Mouse (Mus musculus): ENCODE measurements around the gene Ppfibp1. TPM values are rescaled to one million over a fixed set of nuclear protein-coding genes. Genes with fewer than 3 reads are reported as not detected.

Gene Ppfibp1
- polyA plus RNA-seq, 1 experiment from 2014 or later, result 40.9 TPM

- Histone ChIP-seq H3K27ac (no peak within 1 kb of the TSS), H3K9ac (no peak within 1 kb of the TSS), H3K4me2 (no peak within 1 kb of the TSS), H3K4me3 (replicated peaks) (no peak within 1 kb of the TSS), H3K27me3 (replicated peaks) (no peaks in the 10 kb centered on the region), H3K9me3 (no peaks in the 10 kb centered on the region), H3K36me3 (no peaks in the 10 kb centered on the region), H3K4me1 (0 out of 2 replicates have a peak, but pooled peaks cover 2% of the 10 kb centered on the region)
- WGBS, result 88% methylated on average over 1 of the region's 1 CpGs
- no peak for ATAC-seq (ENCODE audit: insufficient read depth, low FRiP score, low read depth)
Observed at GRCm38 (mm10) chr6:146954258-146954657, 66.0 kb downstream of the Ppfibp1 start, which contains the start of gene 1700034J05Rik. Gene 1700034J05Rik (minus strand): TSS chr6:146954422.

- H3K4me3 ChIP-seq (replicated peaks), result no peak overlapping the region
- H3K9ac ChIP-seq, result no peak overlapping the region
- ATAC-seq (ENCODE audit: insufficient read depth, low FRiP score, low read depth), result no peak
- H3K36me3 ChIP-seq, result no peaks in the 10 kb centered on the region
- WGBS, result 60% methylated on average over 1 of the region's 1 CpGs
- H3K9me3 ChIP-seq, result no peaks in the 10 kb centered on the region
- H3K27me3 ChIP-seq (replicated peaks), result no peaks in the 10 kb centered on the region
- H3K27ac ChIP-seq, result no peak overlapping the region
- no peak overlapping the region for H3K4me2 ChIP-seq
- H3K4me1 ChIP-seq, result 0 out of 2 replicates have a peak, but pooled peaks cover 2% of the 10 kb centered on the region
Observed at GRCm38 (mm10) chr6:146955475-146955874, 67.2 kb downstream of the Ppfibp1 start.

- H3K9me3 ChIP-seq, result no peaks in the 10 kb centered on the region
- H3K36me3 ChIP-seq, result no peaks in the 10 kb centered on the region
- 52% methylated on average over 12 of the region's 12 CpGs for WGBS
- peaks cover 4% of the 10 kb centered on the region; the same call in 1 of the 2 replicates for H3K4me1 ChIP-seq
- H3K4me2 ChIP-seq, result no peak overlapping the region
- no peak overlapping the region for H3K27ac ChIP-seq
- ATAC-seq (ENCODE audit: insufficient read depth, low FRiP score, low read depth), result peak; percentile 84; the same call in 1 of the 2 replicates
- H3K27me3 ChIP-seq (replicated peaks), result no peaks in the 10 kb centered on the region
- no peak overlapping the region for H3K4me3 ChIP-seq (replicated peaks)
- no peak overlapping the region for H3K9ac ChIP-seq
Observed at GRCm38 (mm10) chr6:146955896-146956295, 67.6 kb downstream of the Ppfibp1 start.

GRCm38 (mm10) chr6:146956961-146957360 is 68.7 kb downstream of the Ppfibp1 start:
- 88% methylated on average over 1 of the region's 1 CpGs for WGBS
- H3K4me1 ChIP-seq, result peaks cover 13% of the 10 kb centered on the region; the same call in 1 of the 2 replicates
- H3K27me3 ChIP-seq (replicated peaks), result no peaks in the 10 kb centered on the region
- no peaks in the 10 kb centered on the region for H3K36me3 ChIP-seq
- no peak overlapping the region for H3K4me2 ChIP-seq
- ATAC-seq (ENCODE audit: insufficient read depth, low FRiP score, low read depth), result no peak
- H3K27ac ChIP-seq, result no peak overlapping the region
- H3K9ac ChIP-seq, result no peak overlapping the region
- H3K4me3 ChIP-seq (replicated peaks), result no peak overlapping the region
- H3K9me3 ChIP-seq, result no peaks in the 10 kb centered on the region

DNA sequence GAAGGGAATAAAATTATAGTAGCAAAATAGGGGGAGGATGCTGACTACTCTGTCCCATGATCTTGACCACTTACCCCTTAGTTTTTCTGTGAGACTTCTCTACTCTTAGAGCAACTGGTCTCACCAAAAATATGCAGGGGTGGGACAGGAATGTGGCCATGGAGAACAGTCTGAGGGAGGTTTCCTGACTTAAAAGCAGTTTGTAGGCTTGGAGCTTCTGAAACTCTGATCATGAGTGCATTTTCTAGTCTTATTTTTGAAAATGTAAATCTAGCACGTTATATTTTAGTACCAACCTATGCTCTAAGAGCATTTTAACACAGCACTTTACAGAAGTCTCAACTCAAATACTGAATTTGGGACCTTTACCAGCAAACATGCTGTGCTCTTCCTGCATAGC is 70.4 kb downstream of the Ppfibp1 start:
- H3K27me3 ChIP-seq (replicated peaks), result no peaks in the 10 kb centered on the region
- 83% methylated on average over 1 of the region's 1 CpGs for WGBS
- ATAC-seq (ENCODE audit: insufficient read depth, low FRiP score, low read depth), result no peak
- no peak overlapping the region for H3K27ac ChIP-seq
- no peaks in the 10 kb centered on the region for H3K9me3 ChIP-seq
- H3K4me1 ChIP-seq, result peaks cover 13% of the 10 kb centered on the region; the same call in 1 of the 2 replicates
- no peak overlapping the region for H3K4me3 ChIP-seq (replicated peaks)
- H3K36me3 ChIP-seq, result no peaks in the 10 kb centered on the region
- no peak overlapping the region for H3K4me2 ChIP-seq
- H3K9ac ChIP-seq, result no peak overlapping the region

- Histone ChIP-seq H3K9ac (no peak overlapping the region), H3K27ac (no peak overlapping the region), H3K4me1 (peaks cover 13% of the 10 kb centered on the region; the same call in 1 of the 2 replicates), H3K27me3 (replicated peaks) (no peaks in the 10 kb centered on the region), H3K36me3 (no peaks in the 10 kb centered on the region), H3K9me3 (no peaks in the 10 kb centered on the region), H3K4me3 (replicated peaks) (no peak overlapping the region), H3K4me2 (no peak overlapping the region)
- 68% methylated on average over 9 of the region's 9 CpGs for WGBS
- ATAC-seq (ENCODE audit: insufficient read depth, low FRiP score, low read depth), result 0 out of 2 replicates have a peak, but pooled peaks have one; percentile 27
Observed at GRCm38 (mm10) chr6:146959908-146960680, 71.8 kb downstream of the Ppfibp1 start.

GRCm38 (mm10) chr6:146960956-146961355 is 72.7 kb downstream of the Ppfibp1 start:
- no peak for ATAC-seq (ENCODE audit: insufficient read depth, low FRiP score, low read depth)
- WGBS, result 69% methylated on average over 5 of the region's 5 CpGs
- Histone ChIP-seq H3K4me2 (no peak overlapping the region), H3K4me1 (peaks cover 15% of the 10 kb centered on the region; the same call in 1 of the 2 replicates), H3K9ac (no peak overlapping the region), H3K4me3 (replicated peaks) (no peak overlapping the region), H3K9me3 (no peaks in the 10 kb centered on the region), H3K36me3 (no peaks in the 10 kb centered on the region), H3K27ac (no peak overlapping the region), H3K27me3 (replicated peaks) (no peaks in the 10 kb centered on the region)

GRCm38 (mm10) chr6:146961832-146962481 is 73.7 kb downstream of the Ppfibp1 start:
- no peak for ATAC-seq (ENCODE audit: insufficient read depth, low FRiP score, low read depth)

GRCm38 (mm10) chr6:146963396-146964150 is 75.3 kb downstream of the Ppfibp1 start:
- no peaks in the 10 kb centered on the region for H3K9me3 ChIP-seq
- 73% methylated on average over 6 of the region's 6 CpGs for WGBS
- H3K27ac ChIP-seq, result no peak overlapping the region
- no peaks in the 10 kb centered on the region for H3K27me3 ChIP-seq (replicated peaks)
- peaks cover 21% of the 10 kb centered on the region; the same call in 1 of the 2 replicates for H3K4me1 ChIP-seq
- no peak overlapping the region for H3K4me3 ChIP-seq (replicated peaks)
- no peak for ATAC-seq (ENCODE audit: insufficient read depth, low FRiP score, low read depth)
- H3K4me2 ChIP-seq, result no peak overlapping the region
- H3K9ac ChIP-seq, result no peak overlapping the region
- H3K36me3 ChIP-seq, result no peaks in the 10 kb centered on the region

More at GRCm38 (mm10) chr6:146961832-146962481, 73.7 kb downstream of the Ppfibp1 start:
- Histone ChIP-seq H3K4me1 (peaks cover 21% of the 10 kb centered on the region; the same call in 1 of the 2 replicates), H3K27ac (0 out of 2 replicates have a peak overlapping the region, but pooled peaks have one; percentile 3), H3K4me2 (no peak overlapping the region), H3K9ac (no peak overlapping the region), H3K9me3 (no peaks in the 10 kb centered on the region), H3K4me3 (replicated peaks) (no peak overlapping the region), H3K27me3 (replicated peaks) (no peaks in the 10 kb centered on the region), H3K36me3 (no peaks in the 10 kb centered on the region)
- WGBS, result 35% methylated on average over 6 of the region's 6 CpGs

DNA sequence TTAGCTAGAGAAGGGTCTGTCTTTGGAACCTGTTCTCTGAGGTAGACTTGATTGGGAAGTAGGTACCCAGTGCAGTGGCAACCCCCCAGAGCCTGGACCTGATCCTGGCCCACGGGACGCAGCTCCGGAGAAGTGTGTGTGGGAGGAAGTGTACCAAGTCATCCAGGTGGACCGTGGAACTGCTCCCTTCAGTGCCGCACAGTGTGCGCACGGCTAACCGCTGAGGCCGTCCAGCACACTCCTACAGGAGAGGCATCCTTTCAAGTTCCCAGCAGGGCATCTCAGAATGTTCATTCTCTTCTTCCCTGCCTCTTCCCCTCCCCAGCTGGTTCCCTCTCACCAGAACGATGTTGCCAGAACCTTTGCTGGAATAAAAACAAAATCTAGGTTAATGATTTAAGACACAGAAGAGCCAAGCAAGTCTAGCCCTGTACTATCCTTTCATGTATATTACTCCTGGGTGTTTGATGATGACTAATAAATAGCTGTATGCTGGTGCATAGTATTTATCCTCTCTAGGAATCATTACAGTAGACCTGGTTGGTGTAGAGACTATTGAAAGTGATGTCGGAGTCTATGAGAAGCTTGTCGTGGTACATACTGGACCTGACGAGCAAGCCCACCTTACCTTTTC is 77.0 kb downstream of the Ppfibp1 start:
- no peaks in the 10 kb centered on the region for H3K9me3 ChIP-seq
- no peaks in the 10 kb centered on the region for H3K27me3 ChIP-seq (replicated peaks)
- WGBS, result 87% methylated on average over 13 of the region's 13 CpGs
- no peaks in the 10 kb centered on the region for H3K36me3 ChIP-seq
- peaks cover 21% of the 10 kb centered on the region; the same call in 1 of the 2 replicates for H3K4me1 ChIP-seq
- no peak overlapping the region for H3K27ac ChIP-seq
- H3K4me2 ChIP-seq, result no peak overlapping the region
- ATAC-seq (ENCODE audit: insufficient read depth, low FRiP score, low read depth), result no peak
- no peak overlapping the region for H3K9ac ChIP-seq
- no peak overlapping the region for H3K4me3 ChIP-seq (replicated peaks)

- no peak for ATAC-seq (ENCODE audit: insufficient read depth, low FRiP score, low read depth)
- 46% methylated on average over 12 of the region's 12 CpGs for WGBS
- H3K9me3 ChIP-seq, result no peaks in the 10 kb centered on the region
- peaks cover 14% of the 10 kb centered on the region; the same call in 1 of the 2 replicates for H3K4me1 ChIP-seq
- no peaks in the 10 kb centered on the region for H3K36me3 ChIP-seq
- no peak overlapping the region for H3K27ac ChIP-seq
- no peak overlapping the region for H3K9ac ChIP-seq
- H3K4me2 ChIP-seq, result no peak overlapping the region
- no peaks in the 10 kb centered on the region for H3K27me3 ChIP-seq (replicated peaks)
- H3K4me3 ChIP-seq (replicated peaks), result no peak overlapping the region
Observed at GRCm38 (mm10) chr6:146966446-146967019, 78.2 kb downstream of the Ppfibp1 start.
